Mouse (Mus musculus) CH12.LX (cell line): ENCODE measurements around the gene Sohlh1. TPM values are rescaled to one million over a fixed set of nuclear protein-coding genes. Genes with fewer than 3 reads are reported as not detected.

Experiments used
- DNase-seq: peaks from one replicate; pipeline ENCODE4 v3.0.0-alpha.2; 2013; ENCODE audit errors: extremely low read depth
- H3K27ac ChIP-seq: 2 replicates; pipeline ENCODE4 v1.5.1; 2012; ENCODE audit warnings: low read depth, mild to moderate bottlenecking, control low read depth, moderate library complexity; ENCODE audit not compliant: insufficient read depth
- H3K27me3 ChIP-seq: replicated peaks from 2 replicates; pipeline ENCODE3; 2012; ENCODE audit warnings: inconsistent platforms
- H3K36me3 ChIP-seq, 2 experiments: replicated peaks in 1 of 2; 2 replicates each; pipeline versions ENCODE3 to v1.6.1; 2012; ENCODE audit warnings: inconsistent platforms in 1 of 2, low read length in 1 of 2, mild to moderate bottlenecking in 1 of 2, mixed read lengths in 1 of 2, moderate library complexity in 1 of 2; ENCODE audit not compliant: control insufficient read depth in 1 of 2, insufficient read depth in 1 of 2
- H3K4me1 ChIP-seq, 2 experiments: 2 replicates each; pipeline ENCODE4 v1.6.1; 2012; ENCODE audit warnings: inconsistent platforms in 1 of 2, moderate library complexity in 1 of 2; ENCODE audit not compliant: insufficient read depth in 2 of 2, control insufficient read depth in 1 of 2
- H3K4me2 ChIP-seq: 2 replicates; pipeline ENCODE4 v1.6.1; 2012; ENCODE audit warnings: low read depth, mild to moderate bottlenecking, control low read depth; ENCODE audit not compliant: poor library complexity, insufficient read depth, severe bottlenecking
- H3K4me3 ChIP-seq, 3 experiments: fragments of 150-350 bp in 1 of 3; sonication (generic) in 1 of 3; replicated peaks in 1 of 3; 2 replicates each; pipeline versions ENCODE3 to v1.5.1; 2011 to 2012; ENCODE audit warnings: low read depth in 2 of 3, low read length in 2 of 3, mild to moderate bottlenecking in 2 of 3, moderate library complexity in 2 of 3, control low read depth in 1 of 3, improper control_type of control experiment in 1 of 3, inconsistent platforms in 1 of 3, mixed read lengths in 1 of 3; ENCODE audit not compliant: poor library complexity in 1 of 3
- H3K79me2 ChIP-seq: replicated peaks from 2 replicates; pipeline ENCODE4 v1.6.1; 2012; ENCODE audit warnings: mild to moderate bottlenecking, moderate library complexity; ENCODE audit not compliant: control insufficient read depth, poor library complexity, insufficient read depth, severe bottlenecking; ENCODE audit errors: extremely low read depth
- H3K9ac ChIP-seq: 2 replicates; pipeline ENCODE4 v1.6.1; 2012; ENCODE audit warnings: low read depth, mild to moderate bottlenecking, control low read depth, moderate library complexity; ENCODE audit not compliant: insufficient read depth
- H3K9me3 ChIP-seq: replicated peaks from 2 replicates; pipeline ENCODE3; 2012; ENCODE audit warnings: low read length, inconsistent platforms, mixed read lengths
- BHLHE40 ChIP-seq: IDR thresholded peaks from 2 replicates; pipeline ENCODE4 v1.6.1; 2011; ENCODE audit warnings: mild to moderate bottlenecking, low read depth, low read length, improper control_type of control experiment
- CHD1 ChIP-seq: IDR thresholded peaks from 2 replicates; pipeline ENCODE4 v1.6.1; 2012; ENCODE audit warnings: low read depth, low read length, improper control_type of control experiment, inconsistent platforms
- CTCF ChIP-seq, 2 experiments: IDR thresholded peaks in 1 of 2; conservative IDR thresholded peaks in 1 of 2; 2 replicates each; pipeline ENCODE4 v1.5.1; 2011 to 2012; ENCODE audit warnings: low read depth in 2 of 2, low read length in 2 of 2, improper control_type of control experiment in 1 of 2, inconsistent platforms in 1 of 2, mild to moderate bottlenecking in 1 of 2, moderate library complexity in 1 of 2
- ELF1 ChIP-seq: IDR thresholded peaks from 2 replicates; pipeline ENCODE4 v1.6.1; 2014; ENCODE audit warnings: low read depth, mild to moderate bottlenecking, inconsistent platforms, low read length, improper control_type of control experiment
- EP300 ChIP-seq: IDR thresholded peaks from 2 replicates; pipeline ENCODE4 v1.6.1; 2011; ENCODE audit warnings: low read length, improper control_type of control experiment
- ETS1 ChIP-seq: conservative IDR thresholded peaks from 2 replicates; pipeline ENCODE4 v1.6.1; 2012; ENCODE audit warnings: low read depth, mild to moderate bottlenecking, inconsistent platforms, low read length, improper control_type of control experiment, moderate library complexity
- HCFC1 ChIP-seq: IDR thresholded peaks from 2 replicates; pipeline ENCODE4 v1.6.1; 2012; ENCODE audit warnings: low read depth, mild to moderate bottlenecking, inconsistent platforms, low read length, improper control_type of control experiment
- IRF4 ChIP-seq: IDR thresholded peaks from 2 replicates; pipeline ENCODE4 v1.6.1; 2014; ENCODE audit warnings: low read depth, mild to moderate bottlenecking, inconsistent platforms, low read length, improper control_type of control experiment
- JUND ChIP-seq: conservative IDR thresholded peaks from 2 replicates; pipeline ENCODE4 v1.6.1; 2011; ENCODE audit warnings: low read depth, low read length, improper control_type of control experiment
- KAT2A ChIP-seq: IDR thresholded peaks from 2 replicates; pipeline ENCODE4 v1.6.1; 2012; ENCODE audit warnings: low read length, improper control_type of control experiment, inconsistent platforms; ENCODE audit not compliant: insufficient replicate concordance
- MAX ChIP-seq: IDR thresholded peaks from 2 replicates; pipeline ENCODE4 v1.6.1; 2011; ENCODE audit warnings: low read length, improper control_type of control experiment
- MXI1 ChIP-seq: IDR thresholded peaks from 2 replicates; pipeline ENCODE4 v1.6.1; 2011; ENCODE audit warnings: mild to moderate bottlenecking, low read depth, low read length, improper control_type of control experiment
- MYC ChIP-seq: IDR thresholded peaks from 2 replicates; pipeline ENCODE4 v1.6.1; 2011; ENCODE audit warnings: low read depth, mild to moderate bottlenecking, improper control_type of control experiment, low read length
- NELFE ChIP-seq: IDR thresholded peaks from 2 replicates; pipeline ENCODE4 v1.6.1; 2011; ENCODE audit warnings: low read depth, low read length, improper control_type of control experiment
- POLR2A ChIP-seq: IDR thresholded peaks from 2 replicates; pipeline ENCODE4 v1.6.1; 2011; ENCODE audit warnings: low read depth, mild to moderate bottlenecking, improper control_type of control experiment, low read length
- POLR2AphosphoS2 ChIP-seq: IDR thresholded peaks from 2 replicates; pipeline ENCODE4 v1.6.1; 2011; ENCODE audit warnings: low read depth, low read length, improper control_type of control experiment
- RCOR1 ChIP-seq: conservative IDR thresholded peaks from 2 replicates; pipeline ENCODE4 v1.6.1; 2012; ENCODE audit warnings: low read depth, mild to moderate bottlenecking, inconsistent platforms, low read length, improper control_type of control experiment
- SIN3A ChIP-seq: IDR thresholded peaks from 2 replicates; pipeline ENCODE4 v1.6.1; 2012; ENCODE audit warnings: low read length, improper control_type of control experiment, inconsistent platforms
- SMC3 ChIP-seq: IDR thresholded peaks from 2 replicates; pipeline ENCODE4 v1.6.1; 2011; ENCODE audit warnings: low read depth, low read length, improper control_type of control experiment
- TBP ChIP-seq: conservative IDR thresholded peaks from 2 replicates; pipeline ENCODE4 v1.6.1; 2011; ENCODE audit warnings: low read depth, low read length, improper control_type of control experiment
- TCF12 ChIP-seq: IDR thresholded peaks from 2 replicates; pipeline ENCODE4 v1.6.1; 2014; ENCODE audit warnings: low read depth, mild to moderate bottlenecking, inconsistent platforms, low read length, improper control_type of control experiment
- USF1 ChIP-seq: IDR thresholded peaks from 2 replicates; pipeline ENCODE4 v1.6.1; 2014; ENCODE audit warnings: low read depth, mild to moderate bottlenecking, inconsistent platforms, low read length, improper control_type of control experiment
- ZC3H11A ChIP-seq: IDR thresholded peaks from 2 replicates; pipeline ENCODE4 v1.6.1; 2012; ENCODE audit warnings: low read depth, mild to moderate bottlenecking, inconsistent platforms, low read length, improper control_type of control experiment
- ZMIZ1 ChIP-seq: IDR thresholded peaks from 2 replicates; pipeline ENCODE4 v1.6.1; 2012; ENCODE audit warnings: low read depth, mild to moderate bottlenecking, inconsistent platforms, low read length, improper control_type of control experiment
- ZNF384 ChIP-seq: IDR thresholded peaks from 2 replicates; pipeline ENCODE4 v1.6.1; 2012; ENCODE audit warnings: low read depth, low read length, improper control_type of control experiment, inconsistent platforms
- dilution Hi-C: fragments of 300-500 bp; cut with MboI; formaldehyde crosslinking; loops from 2 replicates; pipeline ENCODE4 v1.14.3; 2020; ENCODE audit warnings: low sequenced_read_pairs; ENCODE audit not compliant: extremely low pct_unique_long_range_greater_than_20kb, extremely low pct_ligation_motif_present
- in situ Hi-C: fragments of 300-500 bp; cut with MboI; formaldehyde crosslinking; loops from 3 replicates; pipeline ENCODE4 v1.14.3; 2019; ENCODE audit warnings: low sequenced_read_pairs, low pct_ligation_motif_present, low pct_unique_long_range_greater_than_20kb, mixed read lengths
- polyA plus RNA-seq: library from polyadenylated mRNA; unstranded; fragments of >175 nt; gene quantifications from 2 replicates; pipeline ENCODE4 v1.2.1, GENCODE M21; 2012; ENCODE audit warnings: low read depth; ENCODE audit not compliant: insufficient read length
- total RNA-seq, 2 experiments: library from RNA; depleted of rRNA; stranded (reverse); fragments of 300-350 nt in 1 of 2; fragments of >200 nt in 1 of 2; gene quantifications; 2 replicates each; pipeline ENCODE4 v1.2.3; 2012 to 2014

Sohlh1 gene
- total and polyA plus RNA-seq, 3 experiments: not detected

DNA sequence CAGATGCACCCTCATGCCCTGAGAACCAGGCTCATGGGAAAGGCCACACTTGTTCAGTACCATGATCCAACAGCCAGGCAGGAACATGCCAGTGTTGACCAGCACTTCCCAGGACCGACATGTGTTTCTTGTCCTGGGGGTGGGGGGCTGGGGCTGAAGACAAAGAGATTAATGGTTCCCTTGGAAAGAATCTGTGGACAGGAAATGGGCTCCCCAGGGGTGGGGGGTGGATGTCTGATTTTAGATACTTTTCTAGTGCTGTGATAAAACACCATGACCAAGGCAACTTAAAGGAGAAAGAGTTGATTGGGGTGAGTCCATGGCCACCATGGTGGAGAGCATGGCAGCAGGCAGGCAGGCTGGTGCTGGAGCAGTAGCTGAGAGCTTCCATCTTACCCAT is 35.2 kb upstream of the Sohlh1 start:
- Histone ChIP-seq H3K4me1 (no peaks in the 10 kb centered on the region), H3K36me3 (no peaks in the 10 kb centered on the region), H3K4me2 (no peak overlapping the region), H3K27me3 (peaks cover 93% of the 10 kb centered on the region), H3K79me2 (no peaks in the 10 kb centered on the region), H3K9me3 (no peaks in the 10 kb centered on the region), H3K27ac (no peak overlapping the region), H3K4me3 (no peak overlapping the region), H3K9ac (no peak overlapping the region)
- TF ChIP-seq POLR2AphosphoS2 (no peak), KAT2A (no peak), MXI1 (no peak), HCFC1 (no peak), SIN3A (no peak), POLR2A (no peak), IRF4 (no peak)
- in situ Hi-C loops (no loop called here), dilution Hi-C loops (no loop called here)
- no peak for DNase-seq

DNA sequence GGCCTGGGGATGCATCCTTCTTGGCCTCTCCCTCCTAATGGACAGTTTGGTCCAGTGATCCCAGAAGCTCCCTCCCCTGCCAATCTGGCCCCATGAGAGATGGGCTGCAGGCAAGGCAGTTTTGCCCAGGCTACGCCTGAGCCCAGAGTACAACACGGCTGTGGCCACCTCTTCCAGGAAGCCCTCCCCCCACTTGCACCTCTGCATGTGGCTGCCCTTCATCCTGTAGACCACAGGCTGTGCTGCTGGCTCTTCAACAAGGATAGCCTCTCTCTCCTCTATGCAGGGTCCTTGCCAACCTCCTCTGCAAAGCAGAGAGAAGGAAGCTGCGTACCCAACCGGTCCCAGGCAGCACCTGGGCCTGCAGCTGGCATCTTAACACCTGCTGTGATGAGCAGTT is 32.0 kb upstream of the Sohlh1 start:
- no peak overlapping the region for H3K27ac ChIP-seq
- dilution Hi-C loops: no loop called here
- H3K4me3 ChIP-seq: no peak overlapping the region
- TF ChIP-seq BHLHE40: no peak
- no peak for TF ChIP-seq MYC
- no peak for TF ChIP-seq TBP
- no peak for TF ChIP-seq ELF1
- TF ChIP-seq SMC3: no peak
- no peak for TF ChIP-seq USF1
- no peak for TF ChIP-seq CTCF (conservative IDR thresholded peaks at IDR 0.05 in 1 of 2, IDR thresholded peaks at IDR 0.05 in 1 of 2; ENCODE audit: low read depth in 2 of 2, low read length in 2 of 2)
- no peak for TF ChIP-seq JUND
- TF ChIP-seq TCF12: no peak
- no peak for TF ChIP-seq ZC3H11A
- no peak for TF ChIP-seq ETS1
- TF ChIP-seq ZMIZ1: no peak
- TF ChIP-seq CHD1: no peak
- no peak for TF ChIP-seq MAX
- no peak for TF ChIP-seq HCFC1
- TF ChIP-seq NELFE: no peak
- no peak for TF ChIP-seq ZNF384
- no peak for TF ChIP-seq KAT2A
- TF ChIP-seq RCOR1: no peak
- TF ChIP-seq EP300: no peak
- H3K4me1 ChIP-seq: no peaks in the 10 kb centered on the region
- peaks cover 90% of the 10 kb centered on the region for H3K27me3 ChIP-seq
- H3K79me2 ChIP-seq: no peaks in the 10 kb centered on the region
- no peak overlapping the region for H3K4me2 ChIP-seq
- H3K9ac ChIP-seq: no peak overlapping the region
- H3K36me3 ChIP-seq: no peaks in the 10 kb centered on the region
- DNase-seq: no peak
- in situ Hi-C loops: no loop called here
- peaks cover 16% of the 10 kb centered on the region for H3K9me3 ChIP-seq
